Mouse (Mus musculus) brain, adult 2 months (tissue): ENCODE results near the gene Fbn1.

Source experiments
- DNase-seq: peaks from one replicate; pipeline ENCODE4 v3.0.0; 2011; ENCODE audit warnings: low read depth, low spot score

Fbn1 gene

GRCm38 (mm10) chr2:125394428-125395101 lies 113.2 kb downstream of the Fbn1 start:
- no peak for DNase-seq

- DNase-seq: no peak
Measured at GRCm38 (mm10) chr2:125391582-125391981, 116.2 kb downstream of the Fbn1 start.

GRCm38 (mm10) chr2:125389796-125390195 lies 118.0 kb downstream of the Fbn1 start:
- no peak for DNase-seq

- no peak for DNase-seq
Measured at GRCm38 (mm10) chr2:125386221-125386965, 121.4 kb downstream of the Fbn1 start.

GRCm38 (mm10) chr2:125384941-125385340 lies 122.9 kb downstream of the Fbn1 start:
- DNase-seq: no peak

- DNase-seq: no peak
Measured at GRCm38 (mm10) chr2:125384415-125384814, 123.4 kb downstream of the Fbn1 start.

GRCm38 (mm10) chr2:125383273-125383641 lies 124.5 kb downstream of the Fbn1 start:
- DNase-seq: no peak

- no peak for DNase-seq
Measured at GRCm38 (mm10) chr2:125382613-125383272, 125.0 kb downstream of the Fbn1 start.

GRCm38 (mm10) chr2:125380086-125380485 lies 127.7 kb downstream of the Fbn1 start:
- peak; percentile 39 for DNase-seq

GRCm38 (mm10) chr2:125379206-125379605 lies 128.6 kb downstream of the Fbn1 start:
- no peak for DNase-seq

GRCm38 (mm10) chr2:125375926-125376325 lies 131.9 kb downstream of the Fbn1 start:
- DNase-seq: no peak

- DNase-seq: no peak
Measured at GRCm38 (mm10) chr2:125375301-125375700, 132.5 kb downstream of the Fbn1 start.

- no peak for DNase-seq
Measured at GRCm38 (mm10) chr2:125369666-125370065, 138.1 kb downstream of the Fbn1 start.

- no peak for DNase-seq
Measured at GRCm38 (mm10) chr2:125368616-125369015, 139.2 kb downstream of the Fbn1 start.

GRCm38 (mm10) chr2:125361661-125362060 lies 146.1 kb downstream of the Fbn1 start:
- DNase-seq: no peak

GRCm38 (mm10) chr2:125356486-125356885 lies 151.3 kb downstream of the Fbn1 start:
- DNase-seq: no peak

- no peak for DNase-seq
Measured at GRCm38 (mm10) chr2:125356068-125356467, 151.7 kb downstream of the Fbn1 start.

- DNase-seq: no peak
Measured at GRCm38 (mm10) chr2:125355216-125355971, 152.4 kb downstream of the Fbn1 start.

- DNase-seq: no peak
Measured at GRCm38 (mm10) chr2:125354587-125354986, 153.2 kb downstream of the Fbn1 start.

GRCm38 (mm10) chr2:125349144-125349543 lies 158.6 kb downstream of the Fbn1 start:
- DNase-seq: no peak

- DNase-seq: no peak
Measured at GRCm38 (mm10) chr2:125342181-125342950, 165.4 kb downstream of the Fbn1 start.
